Mouse (Mus musculus) spleen, adult 2 months (tissue): ENCODE results near the gene Pcbp2. TPM values are rescaled to one million over a fixed set of nuclear protein-coding genes. Genes with fewer than 3 reads are reported as not detected.

ENCODE experiments used
- DNase-seq, 2 experiments: peaks; one replicate each; pipeline versions ENCODE4 v3.0.0 to v3.0.0-alpha.2; 2012 to 2021; ENCODE audit warnings: low spot score in 2 of 2, low read depth in 1 of 2
- H3K27ac ChIP-seq: fragments of 200-500 bp; 2 replicates; pipeline ENCODE4 v1.5.1; 2012; ENCODE audit warnings: low read length, inconsistent platforms; ENCODE audit not compliant: insufficient read depth
- H3K27me3 ChIP-seq: fragments of 200-500 bp; 2 replicates; pipeline ENCODE4 v1.6.1; 2012; ENCODE audit warnings: mild to moderate bottlenecking, moderate library complexity, low read length, inconsistent platforms; ENCODE audit not compliant: control insufficient read depth, insufficient read depth
- H3K36me3 ChIP-seq: fragments of 200-500 bp; 2 replicates; pipeline ENCODE4 v1.6.1; 2012; ENCODE audit warnings: mild to moderate bottlenecking, low read length, inconsistent platforms; ENCODE audit not compliant: control insufficient read depth, insufficient read depth
- H3K4me1 ChIP-seq: fragments of 200-500 bp; 2 replicates; pipeline ENCODE4 v1.6.1; 2011; ENCODE audit warnings: inconsistent platforms; ENCODE audit not compliant: control insufficient read depth, insufficient read depth, insufficient read length
- H3K4me3 ChIP-seq: fragments of 200-500 bp; 2 replicates; pipeline ENCODE4 v1.5.1; 2011; ENCODE audit warnings: mild to moderate bottlenecking, inconsistent platforms; ENCODE audit not compliant: insufficient read depth, insufficient read length; ENCODE audit errors: extremely low read depth
- CTCF ChIP-seq: fragments of 200-500 bp; IDR thresholded peaks from 2 replicates; pipeline ENCODE4 v1.5.1; 2011; ENCODE audit warnings: mild to moderate bottlenecking, inconsistent platforms; ENCODE audit not compliant: insufficient read depth, insufficient read length, insufficient replicate concordance; ENCODE audit errors: extremely low read depth
- POLR2A ChIP-seq: fragments of 200-500 bp; IDR thresholded peaks from 2 replicates; pipeline ENCODE4 v1.6.1; 2011; ENCODE audit warnings: low read depth, low read length, inconsistent platforms
- WGBS: fragments of 180-500 bp; shearing (Covaris S2); methylation state at CpG from one replicate; pipeline ENCODE4 v1.1.7; 2018; 5-methylcytosine and 5-hydroxymethylcytosine counted together
- polyA plus RNA-seq: library from polyadenylated mRNA; depleted of rRNA; stranded (reverse); fragments of >200 nt; gene quantifications from 2 replicates; pipeline ENCODE4 v1.2.3, GENCODE M21; 2012

Gene Pcbp2
- polyA plus RNA-seq, 1 experiment: 378 TPM

DNA sequence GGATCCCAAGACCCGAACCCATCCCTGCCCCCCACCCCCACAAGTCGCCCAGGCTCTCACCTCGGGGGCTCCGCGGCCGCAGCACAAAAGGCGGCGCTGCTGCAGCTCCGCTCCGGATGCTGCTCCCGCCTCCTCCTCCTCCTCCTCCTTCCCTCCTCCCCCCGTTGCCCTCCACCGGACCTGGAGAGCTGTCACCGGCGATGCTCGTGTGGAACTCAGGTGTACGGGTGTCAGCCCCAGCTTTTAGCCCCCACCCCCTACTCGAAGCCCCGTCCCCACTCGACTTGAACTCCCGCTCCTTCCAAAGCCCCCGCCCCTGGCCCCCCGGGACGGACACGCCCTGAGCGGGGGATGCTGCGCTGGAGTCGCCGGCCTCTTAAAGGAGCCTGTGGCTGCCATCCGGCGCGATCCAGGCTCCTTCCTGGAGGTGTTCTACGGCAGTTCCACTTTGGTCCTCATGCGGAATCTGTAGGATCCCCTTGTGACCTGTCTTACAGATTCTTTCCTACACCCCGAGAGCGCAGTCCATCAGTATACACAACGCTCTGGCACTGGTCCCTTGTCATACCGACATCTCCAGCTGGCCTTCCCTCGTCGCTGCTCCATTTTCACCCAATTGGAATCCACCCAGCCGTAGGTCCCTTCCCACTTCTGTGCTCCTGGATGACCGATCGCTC, 46.5 kb downstream of the Pcbp2 start, which contains the start of gene Map3k12:
Gene Map3k12 (minus strand): TSS at position 337 of the 677 bp plus-strand sequence.
- Histone ChIP-seq H3K27ac (peak within 1 kb of the TSS; percentile 49), H3K27me3 (no peaks in the 10 kb centered on the region), H3K36me3 (0 out of 2 replicates have a peak, but pooled peaks cover 1% of the 10 kb centered on the region), H3K4me1 (peaks cover 2% of the 10 kb centered on the region; the same call in 1 of the 2 replicates), H3K4me3 (peak within 1 kb of the TSS; percentile 74)
- under 1% methylated on average over 42 of the region's 43 CpGs for WGBS
- TF ChIP-seq POLR2A: no peak
- no peak for TF ChIP-seq CTCF
- DNase-seq: peak in 1 of 2 experiments; percentile 39

DNA sequence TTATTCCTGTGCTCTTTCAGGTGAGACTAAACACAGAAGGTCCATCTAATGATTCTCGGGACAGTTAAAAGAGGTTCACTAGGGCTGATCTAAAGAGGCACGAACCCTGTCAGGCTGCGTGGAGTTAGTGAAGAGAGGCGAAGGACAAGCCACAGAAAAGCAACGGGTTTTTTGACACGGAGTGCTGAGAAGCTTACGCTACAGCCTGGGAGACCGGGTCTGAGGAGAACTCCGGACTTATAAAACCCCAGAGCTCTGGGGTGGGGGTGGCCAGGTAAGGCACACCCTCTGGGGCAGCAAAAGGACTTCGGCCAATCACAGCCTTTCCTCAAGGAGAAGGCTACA, 47.3 kb downstream of the Pcbp2 start:
- Histone ChIP-seq H3K4me1 (peaks cover 2% of the 10 kb centered on the region; the same call in 1 of the 2 replicates), H3K27ac (peak overlapping the region; percentile 49), H3K36me3 (peaks cover 3% of the 10 kb centered on the region; the same call in 1 of the 2 replicates), H3K4me3 (peak overlapping the region; percentile 74), H3K27me3 (no peaks in the 10 kb centered on the region)
- no peak for TF ChIP-seq CTCF
- peak; percentile 73 for TF ChIP-seq POLR2A
- under 1% methylated on average over 10 of the region's 10 CpGs for WGBS
- DNase-seq: no peak

DNA sequence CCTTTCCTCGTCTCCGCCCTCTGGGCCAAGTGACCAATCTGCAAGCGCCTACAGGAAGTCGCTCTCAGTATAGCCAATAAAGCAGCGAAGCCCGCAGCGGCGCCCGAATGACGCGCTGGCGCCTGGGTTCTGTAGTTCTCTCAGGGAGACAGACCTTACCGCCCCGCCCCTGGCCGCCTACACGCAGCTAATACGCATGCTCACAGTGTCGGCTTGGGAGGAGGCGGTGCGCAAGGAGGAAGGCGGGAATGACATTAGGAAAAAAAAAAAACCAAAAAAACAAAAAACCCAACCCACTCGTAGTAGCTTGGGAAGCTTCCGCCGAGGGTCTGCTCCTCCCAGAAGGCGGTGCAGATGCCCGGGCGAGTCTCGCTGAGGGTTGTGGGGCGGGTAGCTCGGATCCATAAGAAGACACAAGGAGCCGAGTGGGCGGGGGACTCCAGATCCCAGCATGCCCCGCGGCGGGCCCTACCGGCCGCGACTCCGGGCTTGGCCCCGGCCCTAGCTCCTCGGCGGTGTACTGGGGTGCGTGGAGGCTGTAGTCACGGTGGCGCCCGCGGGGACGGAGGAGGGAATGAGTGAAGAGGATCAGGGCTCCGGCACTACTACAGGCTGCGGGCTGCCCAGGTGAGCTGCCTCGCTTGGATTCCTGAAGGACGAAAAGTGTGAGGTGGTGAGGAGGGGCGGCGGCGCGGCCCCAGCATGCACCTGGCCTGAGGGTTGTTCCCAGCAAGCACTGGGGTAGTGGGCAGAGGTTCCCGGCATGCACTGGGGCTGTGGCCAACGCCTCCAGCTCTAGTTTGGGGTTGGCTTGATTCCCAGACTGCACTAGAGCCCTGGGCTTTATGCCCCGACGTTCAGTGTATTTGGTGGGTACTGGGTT, 47.9 kb downstream of the Pcbp2 start, which contains the start of gene Tarbp2:
Gene Tarbp2 (plus strand): TSS at position 217 of the 883 bp plus-strand sequence.
- peak within 1 kb of the TSS; percentile 99 for H3K27ac ChIP-seq
- TF ChIP-seq POLR2A (peak; percentile 9; the same call in 1 of the 2 replicates), CTCF (no peak)
- H3K36me3 ChIP-seq: peaks cover 3% of the 10 kb centered on the region; the same call in 1 of the 2 replicates
- H3K27me3 ChIP-seq: no peaks in the 10 kb centered on the region
- DNase-seq: peak; percentile 98 to 99
- H3K4me3 ChIP-seq: peak within 1 kb of the TSS; percentile 93
- peaks cover 2% of the 10 kb centered on the region; the same call in 1 of the 2 replicates for H3K4me1 ChIP-seq
- WGBS: under 1% methylated on average over 60 of the region's 60 CpGs

DNA sequence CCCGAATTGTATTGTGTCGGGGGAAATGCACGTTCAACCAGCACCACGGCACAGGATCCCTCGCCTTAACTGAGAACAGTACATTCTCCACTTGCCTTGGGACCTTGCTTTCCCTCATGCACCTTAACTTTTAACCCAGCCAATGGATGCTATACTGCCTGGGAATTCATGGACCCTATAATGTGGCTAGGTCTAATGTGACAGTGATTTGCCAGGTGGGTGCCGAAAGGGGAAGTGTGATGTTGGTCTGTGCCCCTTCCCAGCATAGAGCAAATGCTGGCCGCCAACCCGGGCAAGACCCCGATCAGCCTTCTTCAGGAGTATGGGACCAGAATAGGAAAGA, 48.5 kb downstream of the Pcbp2 start:
- no peak for DNase-seq
- peaks cover 7% of the 10 kb centered on the region; the same call in 1 of the 2 replicates for H3K36me3 ChIP-seq
- H3K4me3 ChIP-seq: peak overlapping the region; percentile 93
- no peak for TF ChIP-seq POLR2A
- WGBS: 0% methylated on average over 9 of the region's 9 CpGs
- H3K27me3 ChIP-seq: no peaks in the 10 kb centered on the region
- peak overlapping the region; percentile 99 for H3K27ac ChIP-seq
- H3K4me1 ChIP-seq: peaks cover 2% of the 10 kb centered on the region; the same call in 1 of the 2 replicates

DNA sequence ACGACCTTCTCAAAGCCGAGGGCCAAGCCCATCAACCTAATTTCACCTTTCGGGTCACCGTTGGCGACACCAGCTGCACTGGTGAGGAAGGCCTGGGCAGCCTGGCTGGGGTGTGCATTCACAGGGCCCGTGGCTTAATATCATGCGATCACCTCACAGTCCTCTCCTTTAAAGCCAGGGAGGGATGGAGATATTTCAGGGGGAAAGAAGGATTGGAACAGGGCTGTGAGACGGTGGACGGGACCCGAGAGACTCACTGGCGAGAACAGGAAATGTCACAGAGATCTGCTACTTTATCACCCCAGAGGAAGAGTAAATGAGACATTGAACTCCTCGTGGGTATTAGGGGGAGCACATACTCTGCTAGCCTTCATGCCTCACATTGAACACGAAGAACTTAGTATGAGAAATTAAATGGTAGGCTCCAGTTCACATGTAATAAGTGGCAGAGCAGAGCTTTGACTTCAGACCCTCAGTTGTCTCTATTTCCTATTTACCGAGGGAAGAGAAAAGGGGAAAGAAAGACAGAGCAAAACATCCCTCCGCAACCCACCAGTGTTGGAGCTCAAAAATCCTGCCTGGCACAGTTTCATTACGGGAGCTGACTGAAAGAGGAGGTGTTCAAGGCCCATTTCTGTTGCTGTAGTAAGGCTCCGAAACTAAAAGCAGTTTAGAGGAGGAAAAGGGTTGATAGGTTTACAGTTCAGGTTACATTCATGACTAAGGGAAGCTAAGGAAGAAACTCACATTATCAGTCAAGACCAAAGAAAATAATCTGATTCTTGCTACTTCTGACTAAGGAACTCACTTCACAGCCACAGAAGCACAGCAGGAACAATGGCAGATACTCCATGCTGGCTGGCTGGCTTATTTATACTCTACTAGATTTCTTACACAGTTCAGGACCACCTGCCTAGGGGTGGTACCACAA, 49.1 kb downstream of the Pcbp2 start:
- peak overlapping the region; percentile 23; the same call in 1 of the 2 replicates for H3K27ac ChIP-seq
- H3K4me1 ChIP-seq: peaks cover 2% of the 10 kb centered on the region; the same call in 1 of the 2 replicates
- peaks cover 10% of the 10 kb centered on the region; the same call in 1 of the 2 replicates for H3K36me3 ChIP-seq
- DNase-seq: no peak
- no peak for TF ChIP-seq POLR2A
- TF ChIP-seq CTCF: no peak
- no peaks in the 10 kb centered on the region for H3K27me3 ChIP-seq
- 18% methylated on average over 17 of the region's 17 CpGs for WGBS
- peak overlapping the region; percentile 93; the same call in 1 of the 2 replicates for H3K4me3 ChIP-seq

DNA sequence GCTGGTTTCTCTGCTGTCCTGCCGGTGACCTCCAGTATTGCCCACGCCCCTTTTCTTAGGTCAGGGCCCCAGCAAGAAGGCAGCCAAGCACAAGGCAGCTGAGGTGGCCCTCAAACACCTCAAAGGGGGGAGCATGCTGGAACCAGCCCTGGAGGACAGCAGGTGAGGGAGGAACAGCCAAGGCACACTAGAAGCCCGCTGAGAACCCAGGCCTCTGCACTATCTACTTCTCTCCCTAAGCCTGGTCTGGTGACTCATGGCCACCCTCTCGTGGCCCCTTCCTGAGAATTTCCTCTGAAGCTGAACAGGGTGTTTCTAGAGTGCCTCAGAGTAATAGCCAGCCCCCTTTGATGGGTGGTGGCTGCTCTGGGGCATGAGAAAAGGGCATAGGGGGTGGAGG, 50.1 kb downstream of the Pcbp2 start:
- no peak overlapping the region for H3K27ac ChIP-seq
- H3K4me3 ChIP-seq: no peak overlapping the region
- WGBS: 36% methylated on average over 4 of the region's 4 CpGs
- DNase-seq: no peak
- no peaks in the 10 kb centered on the region for H3K27me3 ChIP-seq
- peaks cover 2% of the 10 kb centered on the region; the same call in 1 of the 2 replicates for H3K4me1 ChIP-seq
- no peak for TF ChIP-seq POLR2A
- no peak for TF ChIP-seq CTCF
- H3K36me3 ChIP-seq: peaks cover 10% of the 10 kb centered on the region; the same call in 1 of the 2 replicates
